Mouse (Mus musculus) embryonic facial prominence, embryonic 13.5 days (tissue): ENCODE data around the gene Tedc2. TPM values are rescaled to one million over a fixed set of nuclear protein-coding genes. Genes with fewer than 3 reads are reported as not detected.

Experiments used
- ATAC-seq: fragments of 200-750 bp; cut with Nextera tagmentation; 2 replicates; pipeline ENCODE4 v1.8.0; 2017; ENCODE audit warnings: low read depth; ENCODE audit not compliant: insufficient number of reproducible peaks, insufficient read depth, low FRiP score, low TSS enrichment
- H3K27ac ChIP-seq: fragments of 300-500 bp; sonication (generic); 2 replicates; pipeline ENCODE4 v1.5.1; 2015; ENCODE audit warnings: moderate library complexity, mild to moderate bottlenecking, inconsistent platforms
- H3K27me3 ChIP-seq: fragments of 300-500 bp; sonication (generic); 2 replicates; pipeline ENCODE4 v1.6.1; 2015; ENCODE audit warnings: mild to moderate bottlenecking, inconsistent platforms
- H3K36me3 ChIP-seq: fragments of 300-500 bp; sonication (generic); 2 replicates; pipeline ENCODE4 v1.6.1; 2015; ENCODE audit warnings: mild to moderate bottlenecking, inconsistent platforms
- H3K4me1 ChIP-seq: fragments of 300-500 bp; sonication (generic); 2 replicates; pipeline ENCODE4 v1.6.1; 2015; ENCODE audit warnings: inconsistent platforms
- H3K4me2 ChIP-seq: fragments of 300-500 bp; sonication (generic); 2 replicates; pipeline ENCODE4 v1.6.1; 2015; ENCODE audit warnings: moderate library complexity, mild to moderate bottlenecking, inconsistent platforms
- H3K4me3 ChIP-seq: fragments of 300-500 bp; sonication (generic); 2 replicates; pipeline ENCODE4 v1.5.1; 2015; ENCODE audit warnings: mild to moderate bottlenecking, inconsistent platforms
- H3K9ac ChIP-seq: fragments of 300-500 bp; sonication (generic); 2 replicates; pipeline ENCODE4 v1.6.1; 2015; ENCODE audit warnings: mild to moderate bottlenecking, inconsistent platforms
- H3K9me3 ChIP-seq: fragments of 300-500 bp; sonication (generic); 2 replicates; pipeline ENCODE4 v1.6.1; 2016; ENCODE audit warnings: inconsistent platforms
- WGBS: fragments of 180-500 bp; shearing (Covaris S2); methylation state at CpG from one replicate; pipeline ENCODE4 v1.1.7; 2015; ENCODE audit warnings: mixed read lengths; 5-methylcytosine and 5-hydroxymethylcytosine counted together
- polyA plus RNA-seq: library from polyadenylated mRNA; unstranded; fragments of >200 nt; fragmentation: Nextera tagmentation; extraction: Ambion mirVana; gene quantifications from 2 replicates; pipeline ENCODE4 v1.2.1, GENCODE M21; 2015

The Tedc2 gene
- polyA plus RNA-seq, 1 experiment from 2014 or later = 15.7 TPM

- no peaks in the 10 kb centered on the region for H3K9me3 ChIP-seq
- no peak overlapping the region for H3K4me3 ChIP-seq
- H3K4me1 ChIP-seq = peaks cover 4% of the 10 kb centered on the region; the same call in 1 of the 2 replicates
- peaks cover 19% of the 10 kb centered on the region for H3K36me3 ChIP-seq
- H3K9ac ChIP-seq = 0 out of 2 replicates have a peak overlapping the region, but pooled peaks have one; percentile 49
- no peak overlapping the region for H3K27ac ChIP-seq
- no peak overlapping the region for H3K4me2 ChIP-seq
- no peaks in the 10 kb centered on the region for H3K27me3 ChIP-seq
- WGBS = 69% methylated on average over 4 of the region's 4 CpGs
- ATAC-seq = no peak
These were observed 29.2 kb downstream of the Tedc2 start for GRCm38 (mm10) chr17:24191481-24191880.

GRCm38 (mm10) chr17:24190934-24191333, 29.7 kb downstream of the Tedc2 start:
- WGBS = 76% methylated on average over 2 of the region's 2 CpGs

GRCm38 (mm10) chr17:24174259-24174658, 46.4 kb downstream of the Tedc2 start:
- Histone ChIP-seq H3K9me3 (no peaks in the 10 kb centered on the region), H3K4me3 (no peak overlapping the region), H3K27ac (no peak overlapping the region), H3K9ac (no peak overlapping the region), H3K27me3 (no peaks in the 10 kb centered on the region), H3K4me2 (no peak overlapping the region), H3K4me1 (peaks cover 8% of the 10 kb centered on the region), H3K36me3 (peaks cover under 1% of the 10 kb centered on the region; the same call in 1 of the 2 replicates)
- ATAC-seq = no peak
- 81% methylated on average over 3 of the region's 3 CpGs for WGBS

More at GRCm38 (mm10) chr17:24190934-24191333, 29.7 kb downstream of the Tedc2 start:
- Histone ChIP-seq H3K27me3 (no peaks in the 10 kb centered on the region), H3K4me1 (peaks cover 4% of the 10 kb centered on the region; the same call in 1 of the 2 replicates), H3K4me2 (no peak overlapping the region), H3K36me3 (peaks cover 21% of the 10 kb centered on the region), H3K9ac (no peak overlapping the region), H3K27ac (no peak overlapping the region), H3K9me3 (no peaks in the 10 kb centered on the region), H3K4me3 (no peak overlapping the region)
- ATAC-seq = no peak

GRCm38 (mm10) chr17:24173423-24173822, 47.2 kb downstream of the Tedc2 start:
- no peaks in the 10 kb centered on the region for H3K27me3 ChIP-seq
- H3K9me3 ChIP-seq = no peaks in the 10 kb centered on the region
- 3% methylated on average over 3 of the region's 3 CpGs for WGBS
- H3K9ac ChIP-seq = no peak overlapping the region
- ATAC-seq = no peak
- no peak overlapping the region for H3K4me3 ChIP-seq
- peaks cover 9% of the 10 kb centered on the region for H3K4me1 ChIP-seq
- H3K27ac ChIP-seq = no peak overlapping the region
- no peak overlapping the region for H3K4me2 ChIP-seq
- no peaks in the 10 kb centered on the region for H3K36me3 ChIP-seq

- no peak for ATAC-seq
- 87% methylated on average over 4 of the region's 4 CpGs for WGBS
These were observed 48.9 kb downstream of the Tedc2 start for GRCm38 (mm10) chr17:24171738-24172137.

GRCm38 (mm10) chr17:24170729-24171128, 49.9 kb downstream of the Tedc2 start:
- peaks cover 23% of the 10 kb centered on the region for H3K4me1 ChIP-seq
- 0 out of 2 replicates have a peak overlapping the region, but pooled peaks have one; percentile 93 for H3K9ac ChIP-seq
- no peaks in the 10 kb centered on the region for H3K27me3 ChIP-seq
- no peak overlapping the region for H3K27ac ChIP-seq
- H3K4me2 ChIP-seq = no peak overlapping the region
- 77% methylated on average over 5 of the region's 5 CpGs for WGBS
- no peak for ATAC-seq
- peaks cover 16% of the 10 kb centered on the region for H3K36me3 ChIP-seq
- H3K4me3 ChIP-seq = no peak overlapping the region
- no peaks in the 10 kb centered on the region for H3K9me3 ChIP-seq

More at GRCm38 (mm10) chr17:24171738-24172137, 48.9 kb downstream of the Tedc2 start:
- no peaks in the 10 kb centered on the region for H3K9me3 ChIP-seq
- H3K4me2 ChIP-seq = no peak overlapping the region
- peaks cover 12% of the 10 kb centered on the region for H3K36me3 ChIP-seq
- no peak overlapping the region for H3K4me3 ChIP-seq
- no peak overlapping the region for H3K9ac ChIP-seq
- H3K27ac ChIP-seq = no peak overlapping the region
- no peaks in the 10 kb centered on the region for H3K27me3 ChIP-seq
- peaks cover 23% of the 10 kb centered on the region for H3K4me1 ChIP-seq

- no peaks in the 10 kb centered on the region for H3K9me3 ChIP-seq
- 61% methylated on average over 3 of the region's 3 CpGs for WGBS
- no peaks in the 10 kb centered on the region for H3K27me3 ChIP-seq
- peak overlapping the region; percentile 97; the same call in 1 of the 2 replicates for H3K27ac ChIP-seq
- ATAC-seq = no peak
- H3K4me3 ChIP-seq = peak overlapping the region; percentile 89
- peaks cover 16% of the 10 kb centered on the region for H3K36me3 ChIP-seq
- H3K4me2 ChIP-seq = peak overlapping the region; percentile 81
- peak overlapping the region; percentile 93; the same call in 1 of the 2 replicates for H3K9ac ChIP-seq
- H3K4me1 ChIP-seq = peaks cover 23% of the 10 kb centered on the region
These were observed 50.5 kb downstream of the Tedc2 start for GRCm38 (mm10) chr17:24170125-24170524.

GRCm38 (mm10) chr17:24169317-24170065, 51.2 kb downstream of the Tedc2 start, which contains the start of gene Atp6v0c:
TSS of gene Atp6v0c (minus strand) at chr17:24169702.
- H3K9me3 ChIP-seq = no peaks in the 10 kb centered on the region
- H3K9ac ChIP-seq = peak within 1 kb of the TSS; percentile 93
- peak within 1 kb of the TSS; percentile 97 for H3K27ac ChIP-seq
- H3K4me3 ChIP-seq = peak within 1 kb of the TSS; percentile 89
- peaks cover 29% of the 10 kb centered on the region for H3K4me1 ChIP-seq
- no peaks in the 10 kb centered on the region for H3K27me3 ChIP-seq
- peak; percentile 85 for ATAC-seq
- H3K36me3 ChIP-seq = peaks cover 23% of the 10 kb centered on the region
- peak within 1 kb of the TSS; percentile 81 for H3K4me2 ChIP-seq
- WGBS = under 1% methylated on average over 58 of the region's 58 CpGs

- Histone ChIP-seq H3K36me3 (peaks cover 24% of the 10 kb centered on the region), H3K4me2 (peak overlapping the region; percentile 81), H3K9ac (peak overlapping the region; percentile 93), H3K4me1 (peaks cover 29% of the 10 kb centered on the region), H3K27me3 (no peaks in the 10 kb centered on the region), H3K4me3 (peak overlapping the region; percentile 89), H3K27ac (peak overlapping the region; percentile 97), H3K9me3 (no peaks in the 10 kb centered on the region)
- peak; percentile 38; the same call in 1 of the 2 replicates for ATAC-seq
- under 1% methylated on average over 39 of the region's 41 CpGs for WGBS
These were observed 51.9 kb downstream of the Tedc2 start for GRCm38 (mm10) chr17:24168590-24169277.

- Histone ChIP-seq H3K9me3 (no peaks in the 10 kb centered on the region), H3K4me3 (peak overlapping the region; percentile 89), H3K27me3 (no peaks in the 10 kb centered on the region), H3K36me3 (peaks cover 24% of the 10 kb centered on the region), H3K4me1 (peaks cover 32% of the 10 kb centered on the region), H3K4me2 (peak overlapping the region; percentile 81), H3K9ac (peak overlapping the region; percentile 93), H3K27ac (0 out of 2 replicates have a peak overlapping the region, but pooled peaks have one; percentile 97)
- no peak for ATAC-seq
- 55% methylated on average over 7 of the region's 7 CpGs for WGBS
These were observed 52.7 kb downstream of the Tedc2 start for GRCm38 (mm10) chr17:24167891-24168505.

GRCm38 (mm10) chr17:24167120-24167519, 53.5 kb downstream of the Tedc2 start:
- H3K9me3 ChIP-seq = no peaks in the 10 kb centered on the region
- peak overlapping the region; percentile 81; the same call in 1 of the 2 replicates for H3K4me2 ChIP-seq
- H3K4me3 ChIP-seq = no peak overlapping the region
- 87% methylated on average over 6 of the region's 6 CpGs for WGBS
- H3K27me3 ChIP-seq = no peaks in the 10 kb centered on the region
- H3K9ac ChIP-seq = no peak overlapping the region
- no peak for ATAC-seq
- H3K27ac ChIP-seq = no peak overlapping the region
- peaks cover 24% of the 10 kb centered on the region for H3K36me3 ChIP-seq
- peaks cover 41% of the 10 kb centered on the region for H3K4me1 ChIP-seq
